Mouse (Mus musculus): ENCODE results near the gene Snx25.

GRCm38 (mm10) chr8:46005596-46005995 is 146.4 kb downstream of the Snx25 start, which contains the start of gene Ankrd37:
- TF ChIP-seq CTCF (IDR thresholded peaks at IDR 0.05; ENCODE audit: low read depth) = no peak
- no peak for TF ChIP-seq EP300 (optimal IDR thresholded peaks at IDR 0.05)
